Mouse (Mus musculus) heart, embryonic 14.5 days (tissue): Measurements from ENCODE around the gene Mrps12. TPM values are rescaled to one million over a fixed set of nuclear protein-coding genes. Genes with fewer than 3 reads are reported as not detected.
"Not testable (repeated sequence)": the region's sequence is repeated elsewhere in the genome, so short reads cannot be mapped to it uniquely, and the experiment has no call there.

Experiments used
- ATAC-seq: fragments of 200-750 bp; cut with Nextera tagmentation; 2 replicates; pipeline ENCODE4 v1.8.0; 2017; ENCODE audit warnings: low read depth, moderate TSS enrichment; ENCODE audit not compliant: insufficient number of reproducible peaks, insufficient read depth, low FRiP score
- H3K27ac ChIP-seq, 2 experiments: fragments of 200-500 bp in 1 of 2; fragments of 300-500 bp in 1 of 2; sonication (generic) in 1 of 2; replicated peaks in 1 of 2; 2 replicates each; pipeline ENCODE4 v1.5.1; 2012 to 2014; ENCODE audit warnings: low read depth in 2 of 2, low read length in 2 of 2, control low read depth in 1 of 2, mild to moderate bottlenecking in 1 of 2, mixed read lengths in 1 of 2; ENCODE audit not compliant: control insufficient read depth in 1 of 2, insufficient read depth in 1 of 2
- H3K27me3 ChIP-seq: fragments of 300-500 bp; sonication (generic); 2 replicates; pipeline ENCODE4 v1.6.1; 2014; ENCODE audit warnings: mild to moderate bottlenecking, low read length, control low read depth; ENCODE audit not compliant: control insufficient read depth, insufficient read depth
- H3K36me3 ChIP-seq: fragments of 300-500 bp; sonication (generic); 2 replicates; pipeline ENCODE4 v1.6.1; 2014; ENCODE audit warnings: mild to moderate bottlenecking, control low read depth, low read length, mixed read lengths; ENCODE audit not compliant: control insufficient read depth, insufficient read depth
- H3K4me1 ChIP-seq, 2 experiments: fragments of 200-500 bp in 1 of 2; fragments of 300-500 bp in 1 of 2; sonication (generic) in 1 of 2; 2 replicates each; pipeline ENCODE4 v1.6.1; 2012 to 2014; ENCODE audit warnings: low read length in 2 of 2, control low read depth in 1 of 2, mixed read lengths in 1 of 2; ENCODE audit not compliant: control insufficient read depth in 2 of 2, insufficient read depth in 2 of 2
- H3K4me2 ChIP-seq: fragments of 300-500 bp; sonication (generic); 2 replicates; pipeline ENCODE4 v1.6.1; 2014; ENCODE audit warnings: mild to moderate bottlenecking, low read length
- H3K4me3 ChIP-seq, 2 experiments: fragments of 200-500 bp in 1 of 2; fragments of 300-500 bp in 1 of 2; sonication (generic) in 1 of 2; 2 replicates each; pipeline ENCODE4 v1.5.1; 2012 to 2014; ENCODE audit warnings: low read length in 2 of 2, mild to moderate bottlenecking in 2 of 2, control low read depth in 1 of 2, low read depth in 1 of 2, moderate library complexity in 1 of 2; ENCODE audit not compliant: control insufficient read depth in 1 of 2, insufficient read depth in 1 of 2
- H3K9ac ChIP-seq: fragments of 300-500 bp; sonication (generic); 2 replicates; pipeline ENCODE4 v1.6.1; 2014; ENCODE audit warnings: mild to moderate bottlenecking, low read length
- H3K9me3 ChIP-seq: fragments of 300-500 bp; sonication (generic); 2 replicates; pipeline ENCODE4 v1.6.1; 2016; ENCODE audit warnings: low read length, control low read depth; ENCODE audit not compliant: control insufficient read depth
- WGBS: fragments of 180-500 bp; shearing (Covaris S2); extraction: QIAGEN DNeasy Blood & Tissue Kit; methylation state at CpG from one replicate; pipeline ENCODE4 v1.1.7; 2014; 5-methylcytosine and 5-hydroxymethylcytosine counted together
- polyA plus RNA-seq: library from polyadenylated mRNA; unstranded; fragments of >200 nt; fragmentation: Nextera tagmentation; extraction: Ambion mirVana; gene quantifications from 2 replicates; pipeline ENCODE4 v1.2.1, GENCODE M21; 2014

Gene Mrps12
- polyA plus RNA-seq, 1 experiment from 2014 or later: 135 TPM

DNA sequence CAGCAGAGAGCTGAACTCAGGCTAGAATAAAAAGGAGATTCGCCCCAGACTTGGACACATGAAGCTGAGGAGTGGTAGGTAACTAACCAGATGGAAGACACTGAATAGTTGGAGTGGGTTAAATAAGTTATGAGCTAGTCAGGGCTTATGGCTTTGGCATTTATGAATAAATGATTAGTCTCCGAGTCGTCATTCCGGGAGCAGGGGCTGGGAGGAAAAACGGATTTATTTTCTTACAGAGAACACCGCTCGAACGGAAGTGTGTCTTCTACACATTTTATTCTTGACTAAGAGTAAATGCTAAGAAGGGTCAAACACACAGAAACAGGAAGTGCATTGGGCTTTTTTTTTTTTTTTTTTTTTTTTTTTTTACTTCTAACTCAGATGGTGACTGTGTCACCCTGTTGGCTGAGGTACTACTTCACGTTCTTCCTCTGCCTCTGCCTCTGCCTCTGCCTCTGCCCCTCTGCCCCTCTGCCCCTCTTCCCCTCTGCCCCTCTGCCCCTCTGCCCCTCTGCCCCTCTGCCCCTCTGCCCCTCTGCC is 38.9 kb downstream of the Mrps12 start:
- Histone ChIP-seq H3K9ac (no peak overlapping the region), H3K4me3 (no peak overlapping the region), H3K27ac (no peak overlapping the region), H3K4me1 (no peaks in the 10 kb centered on the region), H3K36me3 (no peaks in the 10 kb centered on the region), H3K9me3 (peaks cover 5% of the 10 kb centered on the region), H3K4me2 (no peak overlapping the region), H3K27me3 (no peaks in the 10 kb centered on the region)
- no peak for ATAC-seq
- WGBS: 67% methylated on average over 9 of the region's 9 CpGs

DNA sequence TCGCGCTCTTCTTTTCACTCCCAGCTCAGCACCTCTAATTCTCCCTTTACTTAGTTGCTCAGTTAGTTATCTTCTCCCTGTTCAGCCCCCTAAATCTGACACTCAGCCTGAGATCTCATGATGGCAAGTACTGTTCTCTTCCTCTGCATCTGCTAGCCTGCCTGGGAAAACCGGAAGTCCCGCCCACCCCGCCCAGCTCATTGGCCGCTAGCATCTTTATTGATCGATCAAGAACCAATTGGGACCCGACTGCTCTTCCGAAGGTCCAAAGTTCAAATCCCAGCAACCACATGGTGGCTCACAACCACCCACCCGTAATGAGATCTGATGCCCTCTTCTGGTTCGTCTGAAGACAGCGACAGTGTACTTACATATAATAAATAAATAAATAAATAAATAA is 40.3 kb downstream of the Mrps12 start:
- H3K27ac ChIP-seq, H3K27me3 ChIP-seq, H3K36me3 ChIP-seq, H3K4me3 ChIP-seq, H3K4me2 ChIP-seq, ATAC-seq, H3K4me1 ChIP-seq, H3K9ac ChIP-seq, H3K9me3 ChIP-seq: not testable (repeated sequence)
- WGBS: 92% methylated on average over 12 of the region's 12 CpGs

DNA sequence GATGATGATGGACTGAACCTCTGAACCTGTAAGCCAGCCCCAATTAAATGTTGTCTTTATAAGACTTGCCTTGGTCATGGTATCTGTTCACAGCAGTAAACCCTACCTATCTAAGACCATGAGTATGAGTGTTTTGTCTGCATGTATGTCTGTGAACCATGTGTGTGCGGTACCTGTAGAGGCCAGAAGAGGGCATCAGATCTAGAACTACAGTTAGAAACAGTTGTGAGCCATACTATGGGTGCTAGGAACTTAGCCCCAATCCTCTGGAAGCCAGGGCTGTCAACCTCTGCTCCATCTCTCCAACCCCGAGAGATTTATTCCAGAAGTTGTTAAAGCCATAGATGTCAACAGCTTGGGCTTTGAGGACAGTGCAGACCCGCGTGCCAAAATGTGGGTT is 41.4 kb downstream of the Mrps12 start:
- 95% methylated on average over 4 of the region's 4 CpGs for WGBS
- Histone ChIP-seq H3K9me3 (peaks cover 5% of the 10 kb centered on the region), H3K27ac (no peak overlapping the region), H3K4me2 (no peak overlapping the region), H3K9ac (no peak overlapping the region), H3K36me3 (no peaks in the 10 kb centered on the region), H3K27me3 (no peaks in the 10 kb centered on the region), H3K4me3 (no peak overlapping the region), H3K4me1 (no peaks in the 10 kb centered on the region)
- no peak for ATAC-seq

DNA sequence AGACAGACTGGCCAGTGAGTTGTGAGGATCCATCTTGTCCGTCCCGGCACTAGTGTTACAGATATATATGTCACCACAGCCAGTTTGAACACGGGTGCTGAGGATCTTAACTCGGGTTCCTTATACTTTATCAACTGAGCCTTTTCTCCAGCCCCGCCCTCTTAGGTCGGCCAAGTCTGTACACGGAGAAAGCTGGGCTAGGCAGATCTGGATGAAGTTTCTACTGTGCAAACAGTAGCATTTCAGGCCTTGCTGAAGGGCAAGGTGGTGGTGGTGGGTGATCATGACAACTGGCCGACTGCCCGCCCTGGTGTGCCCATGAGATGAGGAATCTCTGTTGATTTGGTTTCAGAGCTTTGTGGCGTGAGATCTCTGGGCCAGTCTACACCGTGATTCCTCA is 44.3 kb downstream of the Mrps12 start:
- H3K36me3 ChIP-seq: no peaks in the 10 kb centered on the region
- no peak overlapping the region for H3K9ac ChIP-seq
- WGBS: 81% methylated on average over 11 of the region's 11 CpGs
- H3K9me3 ChIP-seq: peaks cover 5% of the 10 kb centered on the region
- no peak for ATAC-seq
- no peak overlapping the region for H3K4me3 ChIP-seq
- peaks cover 15% of the 10 kb centered on the region for H3K27me3 ChIP-seq
- no peak overlapping the region for H3K27ac ChIP-seq
- peaks cover 0 to 3% of the 10 kb centered on the region in 2 experiments; a peak in 1 of 4 replicates for H3K4me1 ChIP-seq
- H3K4me2 ChIP-seq: no peak overlapping the region

DNA sequence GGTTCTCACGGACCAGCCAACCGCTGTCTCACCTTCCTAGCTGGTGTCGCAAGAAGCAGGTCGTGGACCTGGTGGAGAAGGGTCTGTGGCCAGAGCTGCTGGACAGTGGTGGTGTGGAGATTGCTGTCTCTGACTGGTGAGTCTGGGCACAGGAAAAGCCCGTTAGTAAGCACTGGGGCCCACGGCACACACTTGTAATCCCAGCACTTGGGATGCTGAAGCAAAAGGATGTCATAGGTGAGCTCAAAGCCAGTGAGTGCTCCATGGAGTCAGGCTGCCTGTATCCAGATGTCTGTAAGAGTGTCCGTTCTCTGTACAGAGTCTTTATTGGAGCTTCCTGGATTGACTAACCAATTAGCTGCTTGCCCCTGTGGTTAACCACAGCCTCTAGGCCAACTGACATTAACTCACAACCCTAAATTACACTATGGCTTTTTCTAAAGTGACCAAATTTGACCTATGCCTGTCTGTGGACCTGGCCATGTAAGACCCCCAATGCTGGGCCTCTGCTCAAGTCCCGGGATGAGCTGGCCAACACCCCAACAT is 46.6 kb downstream of the Mrps12 start:
- ATAC-seq: no peak
- no peak overlapping the region for H3K9ac ChIP-seq
- 59% methylated on average over 8 of the region's 8 CpGs for WGBS
- no peak overlapping the region for H3K4me2 ChIP-seq
- H3K27me3 ChIP-seq: peaks cover 15% of the 10 kb centered on the region
- no peak overlapping the region for H3K27ac ChIP-seq
- H3K4me1 ChIP-seq: peaks cover 0 to 3% of the 10 kb centered on the region in 2 experiments; a peak in 1 of 4 replicates
- no peaks in the 10 kb centered on the region for H3K9me3 ChIP-seq
- H3K4me3 ChIP-seq: no peak overlapping the region
- H3K36me3 ChIP-seq: no peaks in the 10 kb centered on the region

DNA sequence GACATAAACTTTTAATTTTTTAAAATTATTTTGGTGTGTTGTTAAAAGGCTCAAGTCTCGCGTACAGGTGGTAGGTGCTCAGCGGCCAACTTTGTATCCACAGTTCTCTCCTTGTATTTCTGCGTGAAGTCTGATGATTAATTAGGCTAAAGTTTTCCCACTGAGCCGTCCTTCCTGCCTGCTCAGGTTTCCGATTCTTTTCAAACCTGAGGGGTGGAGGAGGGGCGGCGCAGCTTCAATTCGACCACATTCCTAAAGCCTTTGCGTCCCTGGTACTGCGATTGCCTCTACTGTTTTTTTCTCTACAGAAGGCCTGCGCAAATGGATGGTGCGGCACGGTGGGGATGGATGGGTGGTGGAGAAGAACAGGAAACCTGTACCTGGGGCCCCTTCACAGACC is 47.2 kb downstream of the Mrps12 start:
- Histone ChIP-seq H3K9ac (no peak overlapping the region), H3K27ac (no peak overlapping the region)
- 16% methylated on average over 14 of the region's 14 CpGs for WGBS

DNA sequence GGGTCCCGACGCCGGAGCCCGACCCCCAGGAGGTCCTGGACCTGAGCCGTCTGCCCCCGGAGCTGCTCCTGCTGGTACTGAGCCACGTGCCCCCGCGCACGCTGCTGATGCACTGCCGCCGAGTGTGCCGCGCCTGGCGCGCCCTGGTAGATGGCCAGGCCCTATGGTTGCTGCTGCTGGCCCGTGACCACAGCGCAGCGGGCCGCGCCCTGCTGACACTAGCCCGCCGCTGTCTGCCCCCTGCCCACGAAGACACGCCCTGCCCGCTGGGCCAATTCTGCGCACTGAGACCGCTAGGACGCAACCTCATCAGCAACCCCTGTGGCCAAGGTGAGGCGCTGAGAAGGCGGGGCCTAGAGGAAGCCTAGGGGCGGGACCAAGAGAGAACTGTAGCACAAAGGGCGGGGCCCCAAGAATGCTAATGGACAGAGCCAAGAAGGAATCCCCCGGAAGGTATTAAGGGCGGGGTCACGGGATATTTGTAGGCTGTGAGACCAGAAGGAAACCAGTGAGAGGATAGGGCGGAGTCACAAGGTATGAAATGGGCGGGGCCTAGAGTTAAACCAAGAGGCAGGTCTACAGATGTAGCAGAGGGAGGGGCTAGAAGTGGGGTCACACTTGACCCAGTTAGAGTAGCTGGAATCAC is 48.2 kb downstream of the Mrps12 start:
- ATAC-seq: peak; percentile 68
- peaks cover 0 to 3% of the 10 kb centered on the region in 2 experiments; a peak in 1 of 4 replicates for H3K4me1 ChIP-seq
- no peaks in the 10 kb centered on the region for H3K9me3 ChIP-seq
- H3K4me2 ChIP-seq: peak overlapping the region; percentile 92
- H3K36me3 ChIP-seq: no peaks in the 10 kb centered on the region
- no peak overlapping the region for H3K27ac ChIP-seq
- peak overlapping the region; percentile 69 for H3K9ac ChIP-seq
- under 1% methylated on average over 34 of the region's 38 CpGs for WGBS
- peaks cover 15% of the 10 kb centered on the region for H3K27me3 ChIP-seq
- peak overlapping the region; percentile 43 to 52 for H3K4me3 ChIP-seq

More for the DNA sequence above, 47.2 kb downstream of the Mrps12 start:
- Histone ChIP-seq H3K9me3 (no peaks in the 10 kb centered on the region), H3K27me3 (peaks cover 15% of the 10 kb centered on the region), H3K36me3 (no peaks in the 10 kb centered on the region), H3K4me3 (no peak overlapping the region), H3K4me2 (no peak overlapping the region), H3K4me1 (peaks cover 0 to 3% of the 10 kb centered on the region in 2 experiments; a peak in 1 of 4 replicates)
- ATAC-seq: no peak
